Mouse (Mus musculus) erythroblast, embryonic 14.5 days (primary cell): ENCODE data around the gene Plekho2.

Experiments used
- GATA1 ChIP-seq: IDR thresholded peaks from 2 replicates; pipeline ENCODE4 v1.6.1; 2012; ENCODE audit warnings: low read length, inconsistent platforms, mixed read lengths
- TAL1 ChIP-seq: IDR thresholded peaks from 3 replicates; pipeline ENCODE4 v1.6.1; 2012; ENCODE audit warnings: low read length, inconsistent platforms, mixed read lengths

DNA sequence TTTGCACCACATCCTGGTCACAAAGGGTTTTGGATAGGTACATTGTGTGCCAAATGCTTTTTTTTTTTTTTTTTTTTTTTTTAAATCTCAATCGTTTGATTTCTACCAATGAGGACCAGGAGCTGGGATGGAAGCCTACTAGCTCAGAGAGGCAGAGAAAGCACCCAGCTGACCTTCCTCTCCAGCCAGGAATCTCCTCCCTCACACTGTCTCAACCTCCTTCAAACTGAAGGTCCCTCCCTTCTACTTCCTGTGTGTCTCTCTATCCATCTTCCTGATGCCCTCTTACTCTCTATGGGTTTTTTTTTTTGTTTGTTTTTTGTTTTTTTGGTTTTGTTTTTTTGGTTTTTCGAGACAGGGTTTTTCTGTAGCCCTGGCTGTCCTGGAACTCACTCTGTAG lies 21.1 kb upstream of the Plekho2 start:
- no peak for TF ChIP-seq GATA1
- TF ChIP-seq TAL1, result no peak
